Mouse (Mus musculus): ENCODE measurements around the gene Olfr462. TPM values are rescaled to one million over a fixed set of nuclear protein-coding genes. Genes with fewer than 3 reads are reported as not detected.

Olfr462 gene
- polyA plus RNA-seq, 1 experiment: not detected

- Histone ChIP-seq H3K27me3 (ENCODE audit: control insufficient read depth, insufficient read depth, low read length) (no peaks in the 10 kb centered on the region), H3K27ac (ENCODE audit: insufficient read depth, low read length) (no peak overlapping the region), H3K4me3 (replicated peaks; ENCODE audit: insufficient read depth, low read depth, low read length) (no peak overlapping the region), H3K4me1 (ENCODE audit: control insufficient read depth, insufficient read depth, low read length) (no peaks in the 10 kb centered on the region)
- 70% methylated on average over 12 of the region's 12 CpGs for WGBS
- no peak for TF ChIP-seq CTCF (IDR thresholded peaks at IDR 0.05; ENCODE audit: borderline replicate concordance, insufficient read depth, low read depth, low read length)
- no peak for TF ChIP-seq POLR2A (IDR thresholded peaks at IDR 0.05; ENCODE audit: borderline replicate concordance, insufficient read depth, low read length)
- DNase-seq: no peak
Observed at GRCm38 (mm10) chr11:87846968-87847600, 45.0 kb downstream of the Olfr462 start.

GRCm38 (mm10) chr11:87841436-87841835 lies 50.6 kb downstream of the Olfr462 start:
- Histone ChIP-seq H3K4me1 (ENCODE audit: control insufficient read depth, insufficient read depth, low read length) (no peaks in the 10 kb centered on the region), H3K4me3 (replicated peaks; ENCODE audit: insufficient read depth, low read depth, low read length) (no peak overlapping the region), H3K27me3 (ENCODE audit: control insufficient read depth, insufficient read depth, low read length) (no peaks in the 10 kb centered on the region), H3K27ac (ENCODE audit: insufficient read depth, low read length) (no peak overlapping the region)
- 81% methylated on average over 3 of the region's 3 CpGs for WGBS
- DNase-seq: no peak
- TF ChIP-seq POLR2A (IDR thresholded peaks at IDR 0.05; ENCODE audit: borderline replicate concordance, insufficient read depth, low read length): no peak
- TF ChIP-seq CTCF (IDR thresholded peaks at IDR 0.05; ENCODE audit: borderline replicate concordance, insufficient read depth, low read depth, low read length): no peak

DNA sequence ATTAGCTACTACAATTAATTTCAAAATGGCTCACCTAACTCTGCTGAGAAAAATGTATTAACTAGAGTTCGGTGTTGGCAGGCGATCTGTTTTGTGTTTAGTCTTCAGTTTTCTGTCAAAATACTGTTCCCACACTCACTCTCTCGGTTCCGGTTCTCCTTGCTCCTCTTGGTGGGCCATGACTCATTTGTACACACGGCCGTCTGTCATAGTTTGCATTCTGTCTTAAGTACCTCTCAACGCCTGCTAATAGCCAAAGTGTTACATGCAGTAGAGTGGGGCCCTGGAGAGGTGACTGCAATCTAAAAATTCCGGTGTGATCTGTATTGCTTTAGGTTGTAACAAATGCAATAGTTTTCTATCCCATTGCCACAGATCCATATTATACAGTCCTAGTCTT lies 51.4 kb downstream of the Olfr462 start:
- Histone ChIP-seq H3K4me3 (replicated peaks; ENCODE audit: insufficient read depth, low read depth, low read length) (no peak overlapping the region), H3K27ac (ENCODE audit: insufficient read depth, low read length) (no peak overlapping the region), H3K4me1 (ENCODE audit: control insufficient read depth, insufficient read depth, low read length) (no peaks in the 10 kb centered on the region), H3K27me3 (ENCODE audit: control insufficient read depth, insufficient read depth, low read length) (no peaks in the 10 kb centered on the region)
- no peak for DNase-seq
- WGBS: 89% methylated on average over 8 of the region's 8 CpGs
- TF ChIP-seq CTCF (IDR thresholded peaks at IDR 0.05; ENCODE audit: borderline replicate concordance, insufficient read depth, low read depth, low read length): no peak
- TF ChIP-seq POLR2A (IDR thresholded peaks at IDR 0.05; ENCODE audit: borderline replicate concordance, insufficient read depth, low read length): no peak

Other genes starting within 250 kb of the Olfr462 start
- 2.2 and 2.6 TPM in 2 replicates for gene Rnf43, start 229.5 kb downstream of the Olfr462 start, polyA plus RNA-seq (2012; rRNA removed)
- gene Supt4a, start 154.7 kb downstream of the Olfr462 start, polyA plus RNA-seq (2012; rRNA removed): 155 and 158 TPM in 2 replicates
- gene Tspoap1, start 131.7 kb downstream of the Olfr462 start, polyA plus RNA-seq (2012; rRNA removed): 198 TPM in 2 replicates
- 0.08 and 0.11 TPM in 2 replicates for gene Mpo, start 98.7 kb downstream of the Olfr462 start, polyA plus RNA-seq (2012; rRNA removed)
- 4.5 and 6.5 TPM in 2 replicates for gene Lpo, start 64.0 kb downstream of the Olfr462 start, polyA plus RNA-seq (2012; rRNA removed)
- 11.7 and 11.8 TPM in 2 replicates for gene Mks1, start 39.1 kb downstream of the Olfr462 start, polyA plus RNA-seq (2012; rRNA removed)
- 1.4 and 3.0 TPM in 2 replicates for gene Epx, start 16.7 kb downstream of the Olfr462 start, polyA plus RNA-seq (2012; rRNA removed)
- gene Olfr463, start 5.1 kb upstream of the Olfr462 start, polyA plus RNA-seq (2012; rRNA removed): not detected in 2 replicates
- not detected in 2 replicates for gene Olfr464, start 28.7 kb upstream of the Olfr462 start, polyA plus RNA-seq (2012; rRNA removed)
- 453 and 497 TPM in 2 replicates for gene Dynll2, start 95.3 kb upstream of the Olfr462 start, polyA plus RNA-seq (2012; rRNA removed)
- 350 and 367 TPM in 2 replicates for gene Srsf1, start 155.1 kb upstream of the Olfr462 start, polyA plus RNA-seq (2012; rRNA removed)
- gene Vezf1, start 176.0 kb upstream of the Olfr462 start, polyA plus RNA-seq (2012; rRNA removed): 29.6 and 30.2 TPM in 2 replicates
- gene Cuedc1, start 205.8 kb upstream of the Olfr462 start, polyA plus RNA-seq (2012; rRNA removed): 41.6 and 42.0 TPM in 2 replicates